Mouse (Mus musculus): ENCODE measurements around the gene Pola2. TPM values are rescaled to one million over a fixed set of nuclear protein-coding genes. Genes with fewer than 3 reads are reported as not detected.

Pola2 gene
- polyA plus RNA-seq, 1 experiment from 2014 or later, result 19.4 TPM

DNA sequence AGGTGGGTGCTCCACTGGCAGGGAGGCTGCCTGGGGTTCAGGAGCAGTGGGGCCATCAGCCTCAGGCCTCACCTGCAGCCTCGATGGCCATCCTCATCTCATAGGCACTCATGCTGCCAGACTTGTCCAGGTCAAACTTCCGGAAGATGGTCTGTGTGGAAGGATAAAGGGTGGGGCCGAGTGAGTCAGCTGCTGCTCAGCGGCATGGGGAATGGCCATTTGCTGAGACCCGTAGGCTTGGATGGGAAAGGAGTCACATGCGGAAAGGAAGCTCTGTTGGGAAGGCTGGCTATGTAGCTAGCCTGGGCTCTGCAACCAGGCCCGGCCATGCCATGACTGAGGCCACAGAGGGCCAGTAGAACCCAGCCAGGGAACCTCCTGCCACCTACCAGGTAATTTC lies 27.5 kb upstream of the Pola2 start:
- Histone ChIP-seq H3K4me3 (ENCODE audit: low read depth, low read length) (no peak overlapping the region), H3K9ac (ENCODE audit: low read depth, low read length) (no peak overlapping the region), H3K4me2 (ENCODE audit: low read length) (no peak overlapping the region), H3K9me3 (replicated peaks; ENCODE audit: control insufficient read depth, low read length, poor library complexity, severe bottlenecking) (no peaks in the 10 kb centered on the region), H3K27me3 (ENCODE audit: control insufficient read depth, insufficient read depth, low read depth, low read length) (no peaks in the 10 kb centered on the region), H3K4me1 (ENCODE audit: control insufficient read depth, insufficient read depth, low read length) (peaks cover 4% of the 10 kb centered on the region), H3K27ac (ENCODE audit: low read length) (no peak overlapping the region), H3K36me3 (ENCODE audit: control insufficient read depth, insufficient read depth, low read length) (no peaks in the 10 kb centered on the region)
- ATAC-seq, result no peak
- WGBS, result 87% methylated on average over 7 of the region's 7 CpGs

DNA sequence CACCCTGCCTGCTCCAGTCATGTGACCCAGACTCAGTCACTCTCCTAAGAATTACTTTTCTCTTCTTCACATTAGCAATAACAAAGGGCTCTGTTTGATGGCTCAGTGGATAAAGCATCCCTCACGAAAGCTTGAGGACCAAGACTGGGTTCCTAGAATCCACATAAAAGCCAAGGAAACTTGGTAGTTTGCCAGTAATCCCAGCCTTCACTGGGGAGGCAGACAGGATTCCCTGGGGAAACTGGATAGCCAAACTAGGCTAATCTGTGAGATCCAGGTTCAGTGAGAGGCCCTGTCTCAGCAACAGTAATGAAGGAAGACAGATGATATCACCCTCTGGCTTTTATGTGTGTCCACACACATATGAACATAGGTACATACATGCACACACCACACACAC lies 26.9 kb upstream of the Pola2 start:
- no peak overlapping the region for H3K4me3 ChIP-seq (ENCODE audit: low read depth, low read length)
- no peak overlapping the region for H3K9ac ChIP-seq (ENCODE audit: low read depth, low read length)
- peaks cover 4% of the 10 kb centered on the region for H3K4me1 ChIP-seq (ENCODE audit: control insufficient read depth, insufficient read depth, low read length)
- H3K36me3 ChIP-seq (ENCODE audit: control insufficient read depth, insufficient read depth, low read length), result no peaks in the 10 kb centered on the region
- H3K9me3 ChIP-seq (replicated peaks; ENCODE audit: control insufficient read depth, low read length, poor library complexity, severe bottlenecking), result no peaks in the 10 kb centered on the region
- H3K27ac ChIP-seq (ENCODE audit: low read length), result no peak overlapping the region
- H3K27me3 ChIP-seq (ENCODE audit: control insufficient read depth, insufficient read depth, low read depth, low read length), result no peaks in the 10 kb centered on the region
- 9% methylated on average over 1 of the region's 1 CpGs for WGBS
- no peak overlapping the region for H3K4me2 ChIP-seq (ENCODE audit: low read length)
- ATAC-seq, result no peak

DNA sequence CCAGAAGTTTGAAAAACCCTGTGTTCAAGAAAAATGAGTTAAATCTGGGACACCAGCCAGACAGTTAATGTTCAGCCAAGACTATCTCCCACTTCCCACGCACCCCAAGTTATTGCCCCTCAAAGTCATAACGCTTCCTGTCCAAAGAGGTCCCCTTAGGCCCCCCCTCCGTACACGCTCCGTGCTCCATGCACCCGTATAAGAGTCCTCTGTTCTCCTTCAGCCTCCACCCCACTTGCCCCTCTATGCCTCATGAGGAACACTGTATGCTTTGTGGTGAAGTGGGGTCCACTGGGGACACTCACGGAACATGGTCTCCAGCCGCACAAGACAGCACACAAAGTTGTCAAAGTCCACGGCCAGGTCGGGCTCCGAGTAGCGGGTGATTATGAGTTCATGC lies 26.0 kb upstream of the Pola2 start:
- Histone ChIP-seq H3K9ac (ENCODE audit: low read depth, low read length) (no peak overlapping the region), H3K4me1 (ENCODE audit: control insufficient read depth, insufficient read depth, low read length) (peaks cover 4% of the 10 kb centered on the region), H3K27ac (ENCODE audit: low read length) (no peak overlapping the region), H3K9me3 (replicated peaks; ENCODE audit: control insufficient read depth, low read length, poor library complexity, severe bottlenecking) (no peaks in the 10 kb centered on the region), H3K4me3 (ENCODE audit: low read depth, low read length) (no peak overlapping the region), H3K27me3 (ENCODE audit: control insufficient read depth, insufficient read depth, low read depth, low read length) (no peaks in the 10 kb centered on the region), H3K36me3 (ENCODE audit: control insufficient read depth, insufficient read depth, low read length) (no peaks in the 10 kb centered on the region), H3K4me2 (ENCODE audit: low read length) (no peak overlapping the region)
- ATAC-seq, result no peak
- WGBS, result 94% methylated on average over 12 of the region's 12 CpGs

DNA sequence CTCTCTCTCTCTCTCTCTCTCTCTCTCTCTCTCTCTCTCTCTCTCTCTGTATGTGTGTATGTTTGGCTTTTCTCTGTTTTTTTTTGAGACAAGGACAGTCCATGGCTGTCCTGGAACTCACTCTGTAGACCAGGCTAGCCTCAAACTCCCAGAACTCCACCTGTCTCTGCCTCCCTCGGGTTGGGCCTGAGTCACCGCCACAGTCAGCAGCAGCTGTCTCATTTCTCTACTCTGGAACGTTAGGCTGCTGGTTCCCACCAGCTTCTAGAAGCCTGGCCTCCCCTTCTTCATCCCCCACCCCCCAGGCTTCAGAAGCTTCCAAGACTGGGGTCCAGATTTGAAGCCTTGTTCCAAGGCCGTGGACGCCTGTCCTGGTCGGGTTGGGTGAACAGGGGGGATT lies 25.6 kb upstream of the Pola2 start:
- WGBS, result 75% methylated on average over 6 of the region's 6 CpGs
- Histone ChIP-seq H3K27ac (ENCODE audit: low read length) (no peak overlapping the region), H3K36me3 (ENCODE audit: control insufficient read depth, insufficient read depth, low read length) (no peaks in the 10 kb centered on the region), H3K9me3 (replicated peaks; ENCODE audit: control insufficient read depth, low read length, poor library complexity, severe bottlenecking) (no peaks in the 10 kb centered on the region), H3K27me3 (ENCODE audit: control insufficient read depth, insufficient read depth, low read depth, low read length) (no peaks in the 10 kb centered on the region), H3K9ac (ENCODE audit: low read depth, low read length) (peak overlapping the region; percentile 63; the same call in 1 of the 2 replicates), H3K4me1 (ENCODE audit: control insufficient read depth, insufficient read depth, low read length) (peaks cover 4% of the 10 kb centered on the region), H3K4me3 (ENCODE audit: low read depth, low read length) (no peak overlapping the region), H3K4me2 (ENCODE audit: low read length) (peak overlapping the region; percentile 51; the same call in 1 of the 2 replicates)
- no peak for ATAC-seq

DNA sequence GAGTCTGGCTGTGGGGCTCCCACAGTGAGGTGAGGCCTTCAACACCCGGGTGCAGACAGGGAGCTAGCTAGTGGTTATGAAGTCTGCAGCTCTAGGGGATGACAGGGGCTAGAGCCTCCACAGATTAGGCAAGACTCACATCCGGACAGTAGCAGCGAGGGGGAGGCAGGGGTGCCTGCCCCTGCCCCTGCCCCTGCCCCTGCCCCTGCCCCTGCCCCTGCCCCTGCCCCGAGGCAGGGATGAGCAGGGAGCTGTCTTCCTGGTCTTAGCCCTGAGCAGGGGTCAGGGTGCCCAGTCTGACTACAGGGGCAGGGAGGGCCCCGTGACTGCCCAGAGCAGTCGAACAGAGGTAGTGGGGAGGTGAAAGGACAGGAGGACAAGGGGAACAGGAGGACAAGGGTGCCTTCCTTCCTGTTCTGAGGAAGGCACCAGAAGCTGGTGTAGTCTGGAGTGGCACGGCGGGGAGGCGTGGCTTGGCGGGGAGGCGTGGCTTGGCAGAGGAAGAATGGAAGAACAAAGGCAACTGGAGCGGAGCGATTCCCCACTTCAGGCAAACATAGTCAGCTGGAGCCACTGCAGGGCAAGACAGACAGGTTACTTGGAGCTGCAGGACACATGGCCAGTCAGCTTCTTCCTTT lies 24.9 kb upstream of the Pola2 start:
- peak; percentile 70 for ATAC-seq
- no peaks in the 10 kb centered on the region for H3K27me3 ChIP-seq (ENCODE audit: control insufficient read depth, insufficient read depth, low read depth, low read length)
- peak overlapping the region; percentile 63 for H3K9ac ChIP-seq (ENCODE audit: low read depth, low read length)
- peak overlapping the region; percentile 51 for H3K4me2 ChIP-seq (ENCODE audit: low read length)
- peak overlapping the region; percentile 17; the same call in 1 of the 2 replicates for H3K27ac ChIP-seq (ENCODE audit: low read length)
- H3K36me3 ChIP-seq (ENCODE audit: control insufficient read depth, insufficient read depth, low read length), result no peaks in the 10 kb centered on the region
- peaks cover 4% of the 10 kb centered on the region for H3K4me1 ChIP-seq (ENCODE audit: control insufficient read depth, insufficient read depth, low read length)
- H3K9me3 ChIP-seq (replicated peaks; ENCODE audit: control insufficient read depth, low read length, poor library complexity, severe bottlenecking), result no peaks in the 10 kb centered on the region
- peak overlapping the region; percentile 2 for H3K4me3 ChIP-seq (ENCODE audit: low read depth, low read length)
- 10% methylated on average over 13 of the region's 13 CpGs for WGBS

DNA sequence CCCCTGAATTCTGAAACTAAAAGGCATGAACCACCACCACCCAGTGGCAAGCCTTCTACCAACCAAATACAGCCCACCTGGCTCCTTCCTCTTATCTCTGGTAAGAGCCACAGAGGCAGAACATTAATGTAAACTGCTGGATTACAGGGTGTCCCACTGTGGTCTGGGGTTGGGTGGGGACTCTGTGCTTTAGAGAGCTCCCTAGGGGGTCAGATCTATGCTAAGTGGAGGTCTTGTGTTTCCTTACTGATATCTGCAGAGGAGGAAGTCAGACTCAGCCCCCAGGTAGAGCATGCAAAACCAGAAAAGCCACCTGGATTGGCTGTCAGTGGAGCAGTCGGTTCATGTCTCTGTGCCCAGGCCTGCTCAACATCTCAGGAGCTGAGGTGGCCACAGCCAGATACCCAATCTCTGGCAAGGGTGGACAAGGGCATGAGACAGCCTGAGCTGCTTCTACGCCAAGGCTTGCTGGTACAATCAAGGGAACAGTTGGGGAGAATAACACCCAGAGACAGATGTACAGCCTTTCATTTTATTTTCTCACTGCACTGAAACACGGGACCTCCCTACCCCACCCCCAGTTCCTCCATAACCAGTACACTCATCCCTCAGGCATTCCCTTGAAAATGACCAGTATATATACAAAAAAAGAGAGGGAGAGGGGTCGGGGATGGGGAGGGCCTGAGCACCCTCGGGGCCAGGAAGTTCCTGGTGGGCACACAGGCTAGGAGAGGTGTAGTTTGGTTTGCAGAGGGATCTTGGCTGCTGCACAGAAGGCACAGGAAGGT lies 24.2 kb upstream of the Pola2 start:
- no peak for ATAC-seq
- Histone ChIP-seq H3K4me2 (ENCODE audit: low read length) (no peak overlapping the region), H3K9ac (ENCODE audit: low read depth, low read length) (no peak overlapping the region), H3K27ac (ENCODE audit: low read length) (no peak overlapping the region), H3K27me3 (ENCODE audit: control insufficient read depth, insufficient read depth, low read depth, low read length) (no peaks in the 10 kb centered on the region), H3K4me3 (ENCODE audit: low read depth, low read length) (no peak overlapping the region), H3K4me1 (ENCODE audit: control insufficient read depth, insufficient read depth, low read length) (peaks cover 4% of the 10 kb centered on the region), H3K36me3 (ENCODE audit: control insufficient read depth, insufficient read depth, low read length) (no peaks in the 10 kb centered on the region), H3K9me3 (replicated peaks; ENCODE audit: control insufficient read depth, low read length, poor library complexity, severe bottlenecking) (no peaks in the 10 kb centered on the region)
- WGBS, result 72% methylated on average over 5 of the region's 5 CpGs

DNA sequence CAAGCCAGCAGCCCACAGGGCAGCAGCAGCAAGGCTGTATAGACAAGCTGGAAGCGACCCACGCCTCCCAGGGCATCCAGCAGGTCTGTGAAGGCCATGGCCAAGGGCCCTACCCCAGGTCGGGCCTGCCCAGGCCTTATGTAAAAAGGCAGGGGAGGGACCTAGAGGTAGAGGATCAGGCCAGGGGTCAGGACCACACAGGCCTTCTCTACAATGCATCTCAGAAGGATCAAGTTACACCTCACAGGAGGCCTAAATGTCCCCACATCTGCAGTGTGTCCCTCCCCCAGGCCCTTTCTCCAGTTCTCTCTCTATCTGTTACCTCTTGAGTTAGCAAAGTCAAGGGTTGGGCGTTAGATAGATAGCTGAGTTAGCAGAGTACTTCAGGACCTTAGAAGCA lies 22.0 kb upstream of the Pola2 start, which contains the start of gene Slc22a20:
Gene Slc22a20 (minus strand): TSS at position 101 of the 400 bp plus-strand sequence.
- 61% methylated on average over 4 of the region's 4 CpGs for WGBS
- peaks cover 4% of the 10 kb centered on the region for H3K4me1 ChIP-seq (ENCODE audit: control insufficient read depth, insufficient read depth, low read length)
- no peak within 1 kb of the TSS for H3K27ac ChIP-seq (ENCODE audit: low read length)
- ATAC-seq, result no peak
- no peaks in the 10 kb centered on the region for H3K27me3 ChIP-seq (ENCODE audit: control insufficient read depth, insufficient read depth, low read depth, low read length)
- no peaks in the 10 kb centered on the region for H3K9me3 ChIP-seq (replicated peaks; ENCODE audit: control insufficient read depth, low read length, poor library complexity, severe bottlenecking)
- no peak within 1 kb of the TSS for H3K4me3 ChIP-seq (ENCODE audit: low read depth, low read length)
- no peak within 1 kb of the TSS for H3K4me2 ChIP-seq (ENCODE audit: low read length)
- H3K36me3 ChIP-seq (ENCODE audit: control insufficient read depth, insufficient read depth, low read length), result no peaks in the 10 kb centered on the region
- no peak within 1 kb of the TSS for H3K9ac ChIP-seq (ENCODE audit: low read depth, low read length)

DNA sequence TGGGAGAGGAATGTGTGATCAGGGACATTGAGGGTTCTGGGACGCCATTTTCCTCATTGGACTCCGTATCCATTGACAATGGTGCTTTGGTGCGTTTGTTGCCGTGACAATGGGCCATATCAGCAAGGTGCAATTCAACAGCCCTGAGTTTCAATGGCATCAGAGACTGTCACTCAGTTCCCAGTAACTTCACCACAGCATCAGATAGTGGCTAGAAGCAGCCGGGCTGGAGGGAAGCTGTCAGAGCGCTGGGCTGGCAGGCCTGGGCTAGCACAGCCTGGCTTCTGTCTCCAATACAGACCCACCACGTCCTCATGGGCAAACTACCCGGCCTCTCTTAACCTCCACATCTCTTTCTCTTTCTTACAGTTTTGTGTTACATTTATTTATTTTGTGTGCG lies 16.5 kb upstream of the Pola2 start:
- no peak for ATAC-seq

DNA sequence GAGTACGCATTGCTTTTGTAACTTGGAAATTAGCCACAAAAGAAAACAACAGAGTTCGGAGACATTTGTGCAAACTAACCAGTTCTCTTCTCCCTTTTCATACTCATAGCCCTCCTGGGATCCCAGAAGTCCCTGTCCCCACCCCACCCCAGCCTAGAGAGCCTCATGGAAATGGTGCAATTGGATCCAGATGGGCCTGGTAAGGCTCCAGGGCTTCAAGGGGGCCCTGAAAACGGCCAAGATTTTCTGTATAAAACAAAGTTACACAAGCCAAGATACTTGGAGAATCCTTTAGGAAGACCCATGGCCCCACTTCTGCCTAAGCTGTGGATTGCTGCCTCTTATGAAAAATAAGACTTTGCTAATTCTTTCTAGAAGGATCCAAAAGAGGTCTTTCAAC lies 13.7 kb upstream of the Pola2 start:
- ATAC-seq, result no peak
- WGBS, result 76% methylated on average over 3 of the region's 3 CpGs
- Histone ChIP-seq H3K27me3 (ENCODE audit: control insufficient read depth, insufficient read depth, low read depth, low read length) (no peaks in the 10 kb centered on the region), H3K36me3 (ENCODE audit: control insufficient read depth, insufficient read depth, low read length) (no peaks in the 10 kb centered on the region), H3K4me2 (ENCODE audit: low read length) (no peak overlapping the region), H3K9me3 (replicated peaks; ENCODE audit: control insufficient read depth, low read length, poor library complexity, severe bottlenecking) (no peaks in the 10 kb centered on the region), H3K4me3 (ENCODE audit: low read depth, low read length) (no peak overlapping the region), H3K9ac (ENCODE audit: low read depth, low read length) (no peak overlapping the region), H3K4me1 (ENCODE audit: control insufficient read depth, insufficient read depth, low read length) (no peaks in the 10 kb centered on the region), H3K27ac (ENCODE audit: low read length) (no peak overlapping the region)

More for the DNA sequence above, 16.5 kb upstream of the Pola2 start:
- Histone ChIP-seq H3K9me3 (replicated peaks; ENCODE audit: control insufficient read depth, low read length, poor library complexity, severe bottlenecking) (no peaks in the 10 kb centered on the region), H3K4me3 (ENCODE audit: low read depth, low read length) (no peak overlapping the region), H3K27ac (ENCODE audit: low read length) (no peak overlapping the region), H3K27me3 (ENCODE audit: control insufficient read depth, insufficient read depth, low read depth, low read length) (no peaks in the 10 kb centered on the region), H3K36me3 (ENCODE audit: control insufficient read depth, insufficient read depth, low read length) (no peaks in the 10 kb centered on the region), H3K9ac (ENCODE audit: low read depth, low read length) (no peak overlapping the region), H3K4me2 (ENCODE audit: low read length) (no peak overlapping the region), H3K4me1 (ENCODE audit: control insufficient read depth, insufficient read depth, low read length) (no peaks in the 10 kb centered on the region)
- WGBS, result 87% methylated on average over 9 of the region's 9 CpGs

Measured in midbrain, embryonic 16.5 days (tissue).